Mouse (Mus musculus) MEL (cell line): ENCODE data around the gene Fgd2. TPM values are rescaled to one million over a fixed set of nuclear protein-coding genes. Genes with fewer than 3 reads are reported as not detected.
A peak's percentile ranks its signal among the peaks of the same experiment; 100 is the strongest.

Experiments used
- DNase-seq: peaks from one replicate; pipeline ENCODE4 v3.0.0; 2011; ENCODE audit warnings: low read depth, low spot score
- H3K27ac ChIP-seq: 2 replicates; pipeline ENCODE4 v1.5.1; 2012; ENCODE audit warnings: low read depth, mild to moderate bottlenecking, control low read depth, low read length, moderate library complexity; ENCODE audit not compliant: control insufficient read depth
- H3K27me3 ChIP-seq, 2 experiments: fragments of 150-350 bp in 1 of 2; sonication (generic) in 1 of 2; 2 replicates each; pipeline ENCODE4 v1.6.1; 2012; ENCODE audit warnings: low read length in 2 of 2, mild to moderate bottlenecking in 2 of 2, improper control_type of control experiment in 1 of 2, moderate library complexity in 1 of 2; ENCODE audit not compliant: insufficient read depth in 2 of 2, control insufficient read depth in 1 of 2
- H3K36me3 ChIP-seq, 2 experiments: 2 replicates each; pipeline ENCODE4 v1.6.1; 2012 to 2014; ENCODE audit warnings: low read length in 2 of 2, improper control_type of control experiment in 1 of 2, inconsistent platforms in 1 of 2, mild to moderate bottlenecking in 1 of 2; ENCODE audit not compliant: insufficient read depth in 2 of 2, control insufficient read depth in 1 of 2
- H3K4me1 ChIP-seq, 2 experiments: fragments of 150-350 bp in 1 of 2; sonication (generic) in 1 of 2; 2 replicates each; pipeline ENCODE4 v1.6.1; 2012; ENCODE audit warnings: low read length in 2 of 2, improper control_type of control experiment in 1 of 2, mild to moderate bottlenecking in 1 of 2; ENCODE audit not compliant: insufficient read depth in 2 of 2, control insufficient read depth in 1 of 2
- H3K4me3 ChIP-seq, 2 experiments: fragments of 150-350 bp in 1 of 2; sonication (generic) in 1 of 2; 2 replicates each; pipeline ENCODE4 v1.5.1; 2012; ENCODE audit warnings: low read depth in 2 of 2, low read length in 2 of 2, mild to moderate bottlenecking in 2 of 2, moderate library complexity in 2 of 2, control low read depth in 1 of 2, improper control_type of control experiment in 1 of 2; ENCODE audit not compliant: control insufficient read depth in 1 of 2, insufficient read depth in 1 of 2
- H3K79me2 ChIP-seq: 2 replicates; pipeline ENCODE4 v1.6.1; 2012; ENCODE audit warnings: mild to moderate bottlenecking, low read length, moderate library complexity; ENCODE audit not compliant: control insufficient read depth, poor library complexity, insufficient read depth
- H3K9ac ChIP-seq: 2 replicates; pipeline ENCODE4 v1.6.1; 2012; ENCODE audit warnings: low read depth, mild to moderate bottlenecking, control low read depth, low read length, moderate library complexity; ENCODE audit not compliant: control insufficient read depth, poor library complexity, severe bottlenecking
- H3K9me3 ChIP-seq: fragments of 150-350 bp; sonication (generic); replicated peaks from 2 replicates; pipeline ENCODE4 v1.6.1; 2012; ENCODE audit warnings: mild to moderate bottlenecking, low read length, improper control_type of control experiment, moderate library complexity; ENCODE audit not compliant: insufficient read depth
- BHLHE40 ChIP-seq: IDR thresholded peaks from 2 replicates; pipeline ENCODE4 v1.6.1; 2012; ENCODE audit warnings: low read depth, mild to moderate bottlenecking, inconsistent platforms, low read length, improper control_type of control experiment, borderline replicate concordance
- CHD1 ChIP-seq: IDR thresholded peaks from 2 replicates; pipeline ENCODE4 v1.6.1; 2012; ENCODE audit warnings: low read depth, mild to moderate bottlenecking, inconsistent platforms, low read length, improper control_type of control experiment
- CHD2 ChIP-seq: IDR thresholded peaks from 2 replicates; pipeline ENCODE4 v1.6.1; 2011; ENCODE audit warnings: low read length, improper control_type of control experiment
- CTCF ChIP-seq, 3 experiments: IDR thresholded peaks in 2 of 3; conservative IDR thresholded peaks in 1 of 3; 2 replicates each; pipeline ENCODE4 v1.5.1; 2011 to 2012; ENCODE audit warnings: low read length in 3 of 3, low read depth in 2 of 3, mild to moderate bottlenecking in 2 of 3, improper control_type of control experiment in 1 of 3, inconsistent platforms in 1 of 3, mixed read lengths in 1 of 3, moderate library complexity in 1 of 3; ENCODE audit not compliant: control insufficient read depth in 1 of 3, insufficient read depth in 1 of 3, poor library complexity in 1 of 3, severe bottlenecking in 1 of 3
- EP300 ChIP-seq, 2 experiments: IDR thresholded peaks; 2 replicates each; pipeline ENCODE4 v1.6.1; 2011; ENCODE audit warnings: improper control_type of control experiment in 2 of 2, low read length in 2 of 2, low read depth in 1 of 2, mild to moderate bottlenecking in 1 of 2
- ETS1 ChIP-seq: IDR thresholded peaks from 2 replicates; pipeline ENCODE4 v1.6.1; 2012; ENCODE audit warnings: low read depth, mild to moderate bottlenecking, inconsistent platforms, low read length, improper control_type of control experiment, moderate library complexity
- GATA1 ChIP-seq: IDR thresholded peaks from 2 replicates; pipeline ENCODE4 v1.6.1; 2011; ENCODE audit warnings: low read depth, low read length, improper control_type of control experiment
- JUND ChIP-seq: IDR thresholded peaks from 2 replicates; pipeline ENCODE4 v1.6.1; 2011; ENCODE audit warnings: low read depth, mild to moderate bottlenecking, improper control_type of control experiment, low read length
- MAX ChIP-seq: IDR thresholded peaks from 2 replicates; pipeline ENCODE4 v1.6.1; 2011; ENCODE audit warnings: low read length, improper control_type of control experiment
- MAZ ChIP-seq: IDR thresholded peaks from 2 replicates; pipeline ENCODE4 v1.6.1; 2012; ENCODE audit warnings: low read depth, mild to moderate bottlenecking, inconsistent platforms, low read length, improper control_type of control experiment
- MXI1 ChIP-seq: IDR thresholded peaks from 2 replicates; pipeline ENCODE4 v1.6.1; 2011; ENCODE audit warnings: mild to moderate bottlenecking, low read depth, low read length, improper control_type of control experiment
- MYC ChIP-seq: IDR thresholded peaks from 2 replicates; pipeline ENCODE4 v1.6.1; 2011; ENCODE audit warnings: low read depth, mild to moderate bottlenecking, low read length, improper control_type of control experiment, moderate library complexity
- RAD21 ChIP-seq: IDR thresholded peaks from 2 replicates; pipeline ENCODE4 v1.6.1; 2011; ENCODE audit warnings: mild to moderate bottlenecking, low read depth, low read length, improper control_type of control experiment
- RCOR1 ChIP-seq: IDR thresholded peaks from 2 replicates; pipeline ENCODE4 v1.6.1; 2012; ENCODE audit warnings: low read depth, mild to moderate bottlenecking, inconsistent platforms, low read length, improper control_type of control experiment
- SIN3A ChIP-seq: IDR thresholded peaks from 2 replicates; pipeline ENCODE4 v1.6.1; 2012; ENCODE audit warnings: low read length, improper control_type of control experiment, inconsistent platforms
- TAL1 ChIP-seq: IDR thresholded peaks from 2 replicates; pipeline ENCODE4 v1.6.1; 2012; ENCODE audit warnings: mild to moderate bottlenecking, inconsistent platforms, low read length, moderate library complexity, mixed read lengths
- TCF12 ChIP-seq: IDR thresholded peaks from 2 replicates; pipeline ENCODE4 v1.6.1; 2014; ENCODE audit warnings: low read depth, mild to moderate bottlenecking, inconsistent platforms, low read length, improper control_type of control experiment, moderate library complexity
- USF1 ChIP-seq: IDR thresholded peaks from 2 replicates; pipeline ENCODE4 v1.6.1; 2014; ENCODE audit warnings: low read depth, mild to moderate bottlenecking, inconsistent platforms, low read length, improper control_type of control experiment, moderate library complexity
- ZKSCAN1 ChIP-seq: IDR thresholded peaks from 2 replicates; pipeline ENCODE4 v1.6.1; 2012; ENCODE audit warnings: low read depth, mild to moderate bottlenecking, inconsistent platforms, low read length, improper control_type of control experiment, moderate library complexity
- ZMIZ1 ChIP-seq: IDR thresholded peaks from 2 replicates; pipeline ENCODE4 v1.6.1; 2012; ENCODE audit warnings: low read depth, mild to moderate bottlenecking, inconsistent platforms, low read length, improper control_type of control experiment, moderate library complexity
- ZNF384 ChIP-seq: IDR thresholded peaks from 2 replicates; pipeline ENCODE4 v1.6.1; 2012; ENCODE audit warnings: low read depth, mild to moderate bottlenecking, inconsistent platforms, low read length, improper control_type of control experiment
- polyA plus RNA-seq, 2 experiments: library from polyadenylated mRNA; stranded (reverse) in 1 of 2; unstranded in 1 of 2; fragments of >175 nt in 1 of 2; fragments of >200 nt in 1 of 2; gene quantifications; 2 replicates each; pipeline versions ENCODE4 v1.2.1 to v1.2.4; 2012; ENCODE audit warnings: low replicate concordance in 2 of 2, low read depth in 1 of 2; ENCODE audit not compliant: insufficient read length in 2 of 2, insufficient read depth in 1 of 2, missing spikeins in 1 of 2
- total RNA-seq: library from RNA; depleted of rRNA; stranded (reverse); fragments of 300-350 nt; gene quantifications from 2 replicates; pipeline ENCODE4 v1.2.3, GENCODE M21; 2012

Fgd2 gene
- total and polyA plus RNA-seq, 3 experiments, result 0.23 to 0.39 TPM; not detected in 1

DNA sequence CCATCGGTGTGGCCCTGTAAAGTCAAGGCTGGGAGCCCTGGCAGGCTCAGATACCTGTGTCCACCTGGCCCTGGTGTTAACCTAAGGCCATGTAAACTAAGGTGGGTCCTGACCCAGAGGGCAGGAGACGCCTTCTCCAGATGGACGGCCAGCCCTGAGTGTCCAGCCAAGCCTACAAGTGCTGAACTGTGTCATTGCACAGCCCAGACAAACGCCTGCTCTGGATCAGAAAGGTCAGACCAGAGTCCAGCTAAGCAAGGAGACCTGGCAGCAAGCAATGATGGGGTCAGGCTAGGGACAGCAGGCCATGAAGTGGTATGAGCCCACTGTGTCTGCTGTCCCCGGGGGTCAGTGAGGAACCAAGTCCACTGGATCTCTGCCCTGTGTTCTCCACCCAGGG is 46.7 kb downstream of the Fgd2 start:
- Histone ChIP-seq H3K4me3 (no peak overlapping the region), H3K9ac (no peak overlapping the region), H3K4me1 (peaks cover 2 to 11% of the 10 kb centered on the region in 2 experiments), H3K36me3 (peaks cover 0 to 3% of the 10 kb centered on the region in 2 experiments; a peak in 2 of 4 replicates), H3K27ac (no peak overlapping the region), H3K79me2 (no peaks in the 10 kb centered on the region), H3K27me3 (no peaks in the 10 kb centered on the region), H3K9me3 (no peaks in the 10 kb centered on the region)
- no peak for DNase-seq
- TF ChIP-seq SIN3A (no peak), CHD1 (no peak), MXI1 (no peak), RAD21 (no peak), TAL1 (no peak), MAX (no peak), ETS1 (no peak), TCF12 (no peak), ZKSCAN1 (no peak)

DNA sequence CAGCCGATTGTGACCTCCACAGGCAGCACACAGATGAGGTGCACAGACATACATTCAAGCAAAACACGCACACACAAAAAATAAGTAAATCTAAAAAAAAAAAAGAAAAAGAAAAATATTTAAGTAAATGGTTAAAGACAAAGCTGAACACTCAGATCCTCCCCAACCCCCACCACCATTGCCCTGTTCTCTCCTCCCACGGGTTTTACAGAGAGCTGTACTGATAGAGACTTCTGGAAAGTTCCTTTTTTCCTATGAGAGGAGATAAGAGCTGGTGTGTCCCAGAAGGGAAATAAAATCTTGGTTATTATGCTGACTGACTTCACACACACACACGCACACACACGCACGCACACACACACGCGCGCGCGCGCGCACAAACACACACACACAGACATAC is 47.6 kb downstream of the Fgd2 start:
- DNase-seq, result peak; percentile 69
- Histone ChIP-seq H3K27me3 (no peaks in the 10 kb centered on the region), H3K9ac (0 out of 2 replicates have a peak overlapping the region, but pooled peaks have one; percentile 17), H3K79me2 (no peaks in the 10 kb centered on the region), H3K36me3 (peaks cover 0 to 3% of the 10 kb centered on the region in 2 experiments; a peak in 2 of 4 replicates), H3K4me3 (no peak overlapping the region), H3K9me3 (no peaks in the 10 kb centered on the region), H3K27ac (peak overlapping the region; percentile 59), H3K4me1 (peaks cover 2 to 11% of the 10 kb centered on the region in 2 experiments)
- TF ChIP-seq ZNF384 (peak; percentile 60; the same call in 1 of the 2 replicates), RCOR1 (peak; percentile 83; the same call in 1 of the 2 replicates), MYC (peak; percentile 31; the same call in 1 of the 2 replicates), CTCF (IDR thresholded peaks at IDR 0.05 in 2 of 3, conservative IDR thresholded peaks at IDR 0.05 in 1 of 3; ENCODE audit: control insufficient read depth in 1 of 3, insufficient read depth in 1 of 3, low read depth in 2 of 3, low read length in 3 of 3, poor library complexity in 1 of 3, severe bottlenecking in 1 of 3) (no peak), JUND (0 out of 2 replicates have a peak, but pooled peaks have one; percentile 44), CHD2 (peak; percentile 67), USF1 (no peak), MAX (0 out of 2 replicates have a peak, but pooled peaks have one; percentile 35), MXI1 (peak; percentile 28; the same call in 1 of the 2 replicates), TAL1 (no peak), TCF12 (peak; percentile 36; the same call in 1 of the 2 replicates), ETS1 (peak; percentile 75), BHLHE40 (peak; percentile 46), RAD21 (no peak), ZMIZ1 (no peak), GATA1 (peak; percentile 82), EP300 (IDR thresholded peaks at IDR 0.05; ENCODE audit: low read depth in 1 of 2, low read length in 2 of 2) (peak; percentile 79 to 85), SIN3A (peak; percentile 77), MAZ (peak; percentile 55; the same call in 1 of the 2 replicates)
